Mouse (Mus musculus): ENCODE data around the gene Tap1. TPM values are rescaled to one million over a fixed set of nuclear protein-coding genes. Genes with fewer than 3 reads are reported as not detected.
A peak's percentile ranks its signal among the peaks of the same experiment; 100 is the strongest.

Gene Tap1
- polyA plus RNA-seq, 1 experiment from 2014 or later = 7.0 TPM

DNA sequence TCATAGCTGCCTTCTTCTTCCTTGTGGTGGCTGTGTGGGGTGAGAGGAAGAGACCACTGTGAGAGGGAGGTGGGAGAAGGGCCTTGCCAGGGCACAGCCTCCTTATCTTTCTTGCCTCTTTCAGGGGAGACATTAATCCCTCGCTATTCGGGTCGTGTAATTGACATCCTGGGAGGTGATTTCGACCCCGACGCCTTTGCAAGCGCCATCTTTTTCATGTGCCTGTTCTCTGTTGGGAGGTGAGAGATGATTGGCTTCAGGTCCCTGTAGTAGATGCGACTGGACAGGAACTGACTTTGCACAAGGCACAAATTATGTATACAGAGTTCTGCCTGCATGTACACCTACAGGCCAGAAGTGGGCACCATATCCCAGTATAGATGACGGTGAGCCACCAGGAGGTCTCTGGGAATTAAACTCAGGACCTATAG, 18.4 kb downstream of the Tap1 start:
- no peaks in the 10 kb centered on the region for H3K9me3 ChIP-seq (ENCODE audit: control insufficient read depth, low read length)
- no peak overlapping the region for H3K9ac ChIP-seq (ENCODE audit: low read length)
- no peaks in the 10 kb centered on the region for H3K4me1 ChIP-seq (replicated peaks; ENCODE audit: control insufficient read depth, insufficient read depth)
- WGBS = 21% methylated on average over 9 of the region's 9 CpGs
- no peak overlapping the region; the same call in 1 of the 2 replicates for H3K27ac ChIP-seq (replicated peaks)
- ATAC-seq (ENCODE audit: low FRiP score, low TSS enrichment) = peak; percentile 36; the same call in 1 of the 2 replicates
- peak; percentile 30 for DNase-seq (ENCODE audit: low spot score)
- H3K36me3 ChIP-seq (ENCODE audit: control insufficient read depth, insufficient read depth, low read length) = no peaks in the 10 kb centered on the region
- TF ChIP-seq EP300 (optimal IDR thresholded peaks at IDR 0.05) = no peak
- TF ChIP-seq CTCF (IDR thresholded peaks at IDR 0.05; ENCODE audit: low read depth) = peak; percentile 77
- peak overlapping the region; percentile 80 for H3K4me3 ChIP-seq (ENCODE audit: low read depth, low read length)
- no peaks in the 10 kb centered on the region for H3K27me3 ChIP-seq (ENCODE audit: control insufficient read depth, insufficient read depth, low read length)
- peak overlapping the region; percentile 90 for H3K4me2 ChIP-seq (replicated peaks; ENCODE audit: low read depth)

- no peak for ATAC-seq (ENCODE audit: low FRiP score, low TSS enrichment)
Observed at GRCm38 (mm10) chr17:34206731-34207130, 19.4 kb downstream of the Tap1 start.

DNA sequence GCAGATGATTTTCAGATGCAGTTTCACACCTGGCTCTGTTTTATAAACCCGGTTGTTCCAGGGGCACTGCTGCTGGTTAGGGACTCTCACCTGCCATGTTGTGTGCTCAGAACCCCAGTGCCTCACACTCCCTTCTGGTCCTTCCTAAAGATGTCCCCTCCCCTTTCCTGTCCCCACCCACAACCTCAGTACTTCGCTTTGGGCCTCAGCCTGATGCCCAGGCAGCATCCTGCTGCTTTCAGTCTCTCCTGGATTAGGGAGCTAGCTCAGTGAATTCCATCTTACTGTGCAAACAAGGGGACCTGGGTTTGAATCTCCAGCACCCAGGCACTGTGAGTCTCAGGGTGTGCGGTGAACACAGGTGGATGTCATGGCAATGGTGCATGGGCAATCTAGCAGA, 20.1 kb downstream of the Tap1 start:
- DNase-seq (ENCODE audit: low spot score) (no peak), ATAC-seq (ENCODE audit: low FRiP score, low TSS enrichment) (no peak)
- Histone ChIP-seq H3K4me2 (replicated peaks; ENCODE audit: low read depth) (no peak overlapping the region), H3K36me3 (ENCODE audit: control insufficient read depth, insufficient read depth, low read length) (no peaks in the 10 kb centered on the region), H3K27ac (replicated peaks) (no peak overlapping the region), H3K9me3 (ENCODE audit: control insufficient read depth, low read length) (no peaks in the 10 kb centered on the region), H3K4me3 (ENCODE audit: low read depth, low read length) (no peak overlapping the region), H3K9ac (ENCODE audit: low read length) (no peak overlapping the region), H3K4me1 (replicated peaks; ENCODE audit: control insufficient read depth, insufficient read depth) (no peaks in the 10 kb centered on the region), H3K27me3 (ENCODE audit: control insufficient read depth, insufficient read depth, low read length) (no peaks in the 10 kb centered on the region)
- 57% methylated on average over 3 of the region's 3 CpGs for WGBS
- TF ChIP-seq CTCF (IDR thresholded peaks at IDR 0.05; ENCODE audit: low read depth) (no peak), EP300 (optimal IDR thresholded peaks at IDR 0.05) (no peak)

More at GRCm38 (mm10) chr17:34206731-34207130, 19.4 kb downstream of the Tap1 start:
- Histone ChIP-seq H3K27ac (replicated peaks) (no peak overlapping the region), H3K4me2 (replicated peaks; ENCODE audit: low read depth) (no peak overlapping the region), H3K4me1 (replicated peaks; ENCODE audit: control insufficient read depth, insufficient read depth) (no peaks in the 10 kb centered on the region), H3K9me3 (ENCODE audit: control insufficient read depth, low read length) (no peaks in the 10 kb centered on the region), H3K9ac (ENCODE audit: low read length) (no peak overlapping the region), H3K4me3 (ENCODE audit: low read depth, low read length) (no peak overlapping the region), H3K27me3 (ENCODE audit: control insufficient read depth, insufficient read depth, low read length) (no peaks in the 10 kb centered on the region), H3K36me3 (ENCODE audit: control insufficient read depth, insufficient read depth, low read length) (no peaks in the 10 kb centered on the region)
- WGBS = 82% methylated on average over 5 of the region's 5 CpGs
- TF ChIP-seq EP300 (optimal IDR thresholded peaks at IDR 0.05) (no peak), CTCF (IDR thresholded peaks at IDR 0.05; ENCODE audit: low read depth) (no peak)
- DNase-seq (ENCODE audit: low spot score) = no peak

GRCm38 (mm10) chr17:34207866-34208265, 20.5 kb downstream of the Tap1 start:
- DNase-seq (ENCODE audit: low spot score) (no peak), ATAC-seq (ENCODE audit: low FRiP score, low TSS enrichment) (no peak)
- Histone ChIP-seq H3K4me3 (ENCODE audit: low read depth, low read length) (no peak overlapping the region), H3K4me1 (replicated peaks; ENCODE audit: control insufficient read depth, insufficient read depth) (no peaks in the 10 kb centered on the region), H3K9ac (ENCODE audit: low read length) (no peak overlapping the region), H3K27me3 (ENCODE audit: control insufficient read depth, insufficient read depth, low read length) (no peaks in the 10 kb centered on the region), H3K27ac (replicated peaks) (no peak overlapping the region), H3K9me3 (ENCODE audit: control insufficient read depth, low read length) (no peaks in the 10 kb centered on the region), H3K4me2 (replicated peaks; ENCODE audit: low read depth) (no peak overlapping the region), H3K36me3 (ENCODE audit: control insufficient read depth, insufficient read depth, low read length) (no peaks in the 10 kb centered on the region)
- TF ChIP-seq CTCF (IDR thresholded peaks at IDR 0.05; ENCODE audit: low read depth) = no peak
- TF ChIP-seq EP300 (optimal IDR thresholded peaks at IDR 0.05) = no peak
- WGBS = 92% methylated on average over 8 of the region's 9 CpGs

GRCm38 (mm10) chr17:34208421-34208820, 21.1 kb downstream of the Tap1 start:
- TF ChIP-seq EP300 (optimal IDR thresholded peaks at IDR 0.05) = no peak
- no peak for TF ChIP-seq CTCF (IDR thresholded peaks at IDR 0.05; ENCODE audit: low read depth)
- no peaks in the 10 kb centered on the region for H3K36me3 ChIP-seq (ENCODE audit: control insufficient read depth, insufficient read depth, low read length)
- no peak overlapping the region for H3K9ac ChIP-seq (ENCODE audit: low read length)
- DNase-seq (ENCODE audit: low spot score) (no peak), ATAC-seq (ENCODE audit: low FRiP score, low TSS enrichment) (no peak)
- no peaks in the 10 kb centered on the region for H3K27me3 ChIP-seq (ENCODE audit: control insufficient read depth, insufficient read depth, low read length)
- no peak overlapping the region for H3K4me2 ChIP-seq (replicated peaks; ENCODE audit: low read depth)
- H3K4me3 ChIP-seq (ENCODE audit: low read depth, low read length) = no peak overlapping the region
- no peaks in the 10 kb centered on the region for H3K9me3 ChIP-seq (ENCODE audit: control insufficient read depth, low read length)
- no peak overlapping the region for H3K27ac ChIP-seq (replicated peaks)
- 21% methylated on average over 9 of the region's 10 CpGs for WGBS
- H3K4me1 ChIP-seq (replicated peaks; ENCODE audit: control insufficient read depth, insufficient read depth) = no peaks in the 10 kb centered on the region

GRCm38 (mm10) chr17:34209680-34210079, 22.3 kb downstream of the Tap1 start:
- H3K4me3 ChIP-seq (ENCODE audit: low read depth, low read length) = no peak overlapping the region
- no peak overlapping the region for H3K9ac ChIP-seq (ENCODE audit: low read length)
- TF ChIP-seq EP300 (optimal IDR thresholded peaks at IDR 0.05) (no peak), CTCF (IDR thresholded peaks at IDR 0.05; ENCODE audit: low read depth) (peak; percentile 52)
- no peaks in the 10 kb centered on the region for H3K36me3 ChIP-seq (ENCODE audit: control insufficient read depth, insufficient read depth, low read length)
- ATAC-seq (ENCODE audit: low FRiP score, low TSS enrichment) = no peak
- H3K27ac ChIP-seq (replicated peaks) = no peak overlapping the region
- H3K4me1 ChIP-seq (replicated peaks; ENCODE audit: control insufficient read depth, insufficient read depth) = no peaks in the 10 kb centered on the region
- DNase-seq (ENCODE audit: low spot score) = no peak
- H3K4me2 ChIP-seq (replicated peaks; ENCODE audit: low read depth) = no peak overlapping the region
- H3K9me3 ChIP-seq (ENCODE audit: control insufficient read depth, low read length) = no peaks in the 10 kb centered on the region
- H3K27me3 ChIP-seq (ENCODE audit: control insufficient read depth, insufficient read depth, low read length) = no peaks in the 10 kb centered on the region
- WGBS = 49% methylated on average over 3 of the region's 3 CpGs

Data from stomach, postnatal 0 days (tissue).